Mouse (Mus musculus): ENCODE measurements around the gene Gpr146. TPM values are rescaled to one million over a fixed set of nuclear protein-coding genes. Genes with fewer than 3 reads are reported as not detected.

The Gpr146 gene
- polyA plus RNA-seq, 1 experiment from 2014 or later: 18.8 TPM

DNA sequence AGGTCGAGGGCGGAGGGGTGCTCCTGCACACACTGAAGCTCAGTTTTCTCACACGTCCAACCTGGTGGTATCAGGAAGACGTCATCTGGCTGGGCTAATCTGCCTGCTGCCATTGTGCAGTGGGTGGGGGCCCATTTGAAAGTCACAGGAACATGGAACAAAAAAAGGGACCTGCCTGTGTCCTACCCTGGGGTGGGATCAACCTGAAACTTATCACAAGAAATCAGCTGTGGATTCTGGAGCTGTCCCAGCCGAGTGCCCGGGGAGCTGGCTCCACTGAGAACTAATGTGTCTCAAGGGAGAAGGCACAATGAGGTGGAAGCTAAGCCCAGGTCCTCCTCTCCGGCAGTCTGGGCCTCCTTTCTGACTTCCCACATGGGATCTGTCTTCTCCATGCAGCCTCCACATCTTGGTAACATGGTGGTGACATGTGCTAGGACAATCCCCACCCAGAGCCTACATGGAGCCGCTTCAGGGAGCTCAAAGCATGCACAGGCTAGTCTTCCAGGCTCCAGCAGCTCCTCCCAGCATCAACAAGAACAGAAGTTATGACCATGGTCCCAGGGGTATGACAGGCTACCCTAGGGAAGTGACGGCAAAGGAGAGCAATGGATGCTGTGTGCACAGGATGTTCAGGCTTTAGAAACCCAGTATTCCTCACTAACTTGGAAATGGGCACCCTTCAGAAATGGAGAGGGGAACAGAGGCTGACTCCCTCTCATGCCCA, 56.5 kb downstream of the Gpr146 start:
- H3K36me3 ChIP-seq: no peaks in the 10 kb centered on the region
- no peak overlapping the region for H3K9ac ChIP-seq
- 61% methylated on average over 9 of the region's 9 CpGs for WGBS (ENCODE audit: insufficient replicate concordance)
- H3K4me1 ChIP-seq (replicated peaks): peaks cover 11% of the 10 kb centered on the region
- H3K4me2 ChIP-seq: no peak overlapping the region
- H3K27me3 ChIP-seq: no peaks in the 10 kb centered on the region
- no peak overlapping the region for H3K4me3 ChIP-seq (replicated peaks)
- DNase-seq (no peak), ATAC-seq (ENCODE audit: low read depth) (no peak)
- H3K9me3 ChIP-seq (replicated peaks): no peaks in the 10 kb centered on the region
- H3K27ac ChIP-seq: no peak overlapping the region

GRCm38 (mm10) chr5:139434940-139435339, 57.4 kb downstream of the Gpr146 start:
- no peaks in the 10 kb centered on the region for H3K36me3 ChIP-seq
- no peak overlapping the region for H3K9ac ChIP-seq
- H3K4me2 ChIP-seq: no peak overlapping the region
- H3K27ac ChIP-seq: no peak overlapping the region
- DNase-seq: no peak
- H3K4me3 ChIP-seq (replicated peaks): no peak overlapping the region
- no peaks in the 10 kb centered on the region for H3K9me3 ChIP-seq (replicated peaks)
- 73% methylated on average over 8 of the region's 8 CpGs for WGBS (ENCODE audit: insufficient replicate concordance)
- H3K27me3 ChIP-seq: no peaks in the 10 kb centered on the region
- peaks cover 11% of the 10 kb centered on the region; the same call in 1 of the 2 replicates for H3K4me1 ChIP-seq (replicated peaks)
- ATAC-seq (ENCODE audit: low read depth): no peak

DNA sequence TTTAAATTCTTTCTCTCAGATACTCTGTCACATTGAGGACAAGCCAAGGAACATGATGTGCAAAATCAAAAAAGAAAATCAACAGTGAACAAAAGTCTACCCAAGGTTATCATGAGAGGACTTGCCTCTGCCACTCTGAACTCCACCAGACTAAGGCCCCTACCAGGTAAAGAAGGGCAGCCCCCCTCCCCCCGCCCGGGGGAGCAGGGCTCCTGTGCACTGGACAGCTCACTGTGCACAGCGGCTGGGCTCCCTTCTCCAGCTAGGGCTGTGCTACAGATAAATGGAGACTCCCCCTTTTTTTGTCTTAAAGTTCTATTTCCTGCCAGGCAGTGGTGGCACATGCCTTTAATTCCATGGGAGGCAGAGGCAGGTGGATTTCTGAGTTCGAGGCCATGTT, 60.3 kb downstream of the Gpr146 start:
- DNase-seq (no peak), ATAC-seq (ENCODE audit: low read depth) (no peak)
- peaks cover 6% of the 10 kb centered on the region; the same call in 1 of the 2 replicates for H3K4me1 ChIP-seq (replicated peaks)
- WGBS (ENCODE audit: insufficient replicate concordance): 68% methylated on average over 4 of the region's 4 CpGs
- H3K36me3 ChIP-seq: no peaks in the 10 kb centered on the region; the same call in 1 of the 2 replicates
- no peaks in the 10 kb centered on the region for H3K9me3 ChIP-seq (replicated peaks)
- no peak overlapping the region for H3K27ac ChIP-seq
- no peaks in the 10 kb centered on the region for H3K27me3 ChIP-seq
- H3K9ac ChIP-seq: no peak overlapping the region
- no peak overlapping the region for H3K4me3 ChIP-seq (replicated peaks)
- H3K4me2 ChIP-seq: no peak overlapping the region

DNA sequence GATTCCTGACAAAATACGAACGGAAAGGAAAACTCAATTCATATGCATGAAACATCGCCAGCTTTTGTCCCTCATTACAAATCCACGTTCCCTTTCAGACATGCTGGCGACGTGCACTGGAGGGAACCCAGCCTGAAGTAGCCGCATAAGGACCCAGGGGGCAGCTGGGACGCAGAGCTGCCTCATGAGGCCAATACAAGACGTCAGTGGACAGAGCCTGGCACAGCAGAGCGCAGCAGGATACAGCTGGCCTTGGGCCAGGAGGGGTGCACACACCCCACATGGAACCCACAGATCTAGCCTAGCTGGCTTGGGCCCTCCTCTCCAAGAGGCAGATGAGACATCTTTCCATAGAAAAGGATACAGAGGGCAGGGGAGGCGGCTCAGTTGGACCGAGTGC, 60.9 kb downstream of the Gpr146 start:
- H3K27me3 ChIP-seq: no peaks in the 10 kb centered on the region
- no peak overlapping the region for H3K27ac ChIP-seq
- ATAC-seq (ENCODE audit: low read depth): no peak
- DNase-seq: no peak
- no peaks in the 10 kb centered on the region; the same call in 1 of the 2 replicates for H3K36me3 ChIP-seq
- no peak overlapping the region for H3K4me3 ChIP-seq (replicated peaks)
- WGBS (ENCODE audit: insufficient replicate concordance): 83% methylated on average over 12 of the region's 12 CpGs
- no peaks in the 10 kb centered on the region for H3K9me3 ChIP-seq (replicated peaks)
- H3K4me1 ChIP-seq (replicated peaks): peaks cover 6% of the 10 kb centered on the region; the same call in 1 of the 2 replicates
- no peak overlapping the region for H3K9ac ChIP-seq
- H3K4me2 ChIP-seq: no peak overlapping the region

GRCm38 (mm10) chr5:139440451-139440850, 63.0 kb downstream of the Gpr146 start:
- no peaks in the 10 kb centered on the region for H3K27me3 ChIP-seq
- no peaks in the 10 kb centered on the region for H3K9me3 ChIP-seq (replicated peaks)
- no peaks in the 10 kb centered on the region for H3K4me1 ChIP-seq (replicated peaks)
- H3K4me3 ChIP-seq (replicated peaks): no peak overlapping the region
- no peak overlapping the region for H3K4me2 ChIP-seq
- no peaks in the 10 kb centered on the region; the same call in 1 of the 2 replicates for H3K36me3 ChIP-seq
- WGBS (ENCODE audit: insufficient replicate concordance): 86% methylated on average over 5 of the region's 5 CpGs
- no peak overlapping the region for H3K27ac ChIP-seq
- no peak for ATAC-seq (ENCODE audit: low read depth)
- H3K9ac ChIP-seq: no peak overlapping the region
- DNase-seq: no peak

- Histone ChIP-seq H3K9me3 (replicated peaks) (no peaks in the 10 kb centered on the region), H3K27ac (no peak overlapping the region), H3K4me3 (replicated peaks) (no peak overlapping the region), H3K4me2 (no peak overlapping the region), H3K4me1 (replicated peaks) (no peaks in the 10 kb centered on the region), H3K9ac (no peak overlapping the region), H3K27me3 (no peaks in the 10 kb centered on the region), H3K36me3 (no peaks in the 10 kb centered on the region; the same call in 1 of the 2 replicates)
- DNase-seq (no peak), ATAC-seq (ENCODE audit: low read depth) (no peak)
- 84% methylated on average over 11 of the region's 11 CpGs for WGBS (ENCODE audit: insufficient replicate concordance)
Measured at GRCm38 (mm10) chr5:139440926-139441725, 63.6 kb downstream of the Gpr146 start.

DNA sequence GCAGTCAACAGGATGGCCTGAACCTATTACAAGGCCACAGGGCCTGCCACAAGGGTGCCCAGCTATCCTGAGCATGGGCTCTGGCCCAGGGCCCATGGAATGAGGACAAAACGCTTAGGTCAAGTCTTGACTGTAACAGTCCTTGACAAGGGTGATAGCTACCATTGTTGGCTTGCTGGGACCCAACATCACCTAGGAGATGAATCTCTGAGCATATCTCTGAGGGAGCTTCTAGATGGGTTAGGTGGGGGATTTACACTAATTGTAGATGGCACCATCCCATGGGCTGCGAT, 64.2 kb downstream of the Gpr146 start:
- H3K9ac ChIP-seq: no peak overlapping the region
- no peaks in the 10 kb centered on the region for H3K27me3 ChIP-seq
- ATAC-seq (ENCODE audit: low read depth) (no peak), DNase-seq (no peak)
- no peaks in the 10 kb centered on the region for H3K9me3 ChIP-seq (replicated peaks)
- no peak overlapping the region for H3K4me2 ChIP-seq
- H3K4me3 ChIP-seq (replicated peaks): no peak overlapping the region
- H3K27ac ChIP-seq: no peak overlapping the region
- no peaks in the 10 kb centered on the region; the same call in 1 of the 2 replicates for H3K36me3 ChIP-seq
- H3K4me1 ChIP-seq (replicated peaks): no peaks in the 10 kb centered on the region
- WGBS (ENCODE audit: insufficient replicate concordance): 75% methylated on average over 2 of the region's 2 CpGs

DNA sequence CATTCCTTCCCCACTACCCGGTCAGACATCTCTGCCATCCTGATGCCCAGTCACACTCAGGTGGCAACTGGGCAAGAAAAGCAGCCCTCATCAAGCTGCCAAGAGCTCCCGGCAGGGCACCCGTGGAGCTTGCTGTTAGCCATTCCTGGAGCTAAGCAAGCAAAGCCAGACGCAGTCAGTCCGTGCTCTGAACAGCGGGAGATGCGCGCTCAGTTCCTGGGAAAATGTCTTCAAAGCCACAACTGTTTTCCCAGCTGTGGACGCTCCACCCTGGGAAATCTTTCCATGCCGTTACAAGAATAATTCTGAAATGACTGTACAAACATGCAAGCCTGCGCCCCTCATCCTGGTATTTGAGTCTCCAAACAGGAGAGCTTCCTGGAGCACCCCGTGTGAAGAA, 64.9 kb downstream of the Gpr146 start:
- Histone ChIP-seq H3K4me1 (replicated peaks) (no peaks in the 10 kb centered on the region), H3K9me3 (replicated peaks) (no peaks in the 10 kb centered on the region), H3K27me3 (no peaks in the 10 kb centered on the region), H3K4me3 (replicated peaks) (no peak overlapping the region), H3K9ac (no peak overlapping the region), H3K4me2 (no peak overlapping the region), H3K36me3 (no peaks in the 10 kb centered on the region; the same call in 1 of the 2 replicates), H3K27ac (no peak overlapping the region)
- 89% methylated on average over 12 of the region's 12 CpGs for WGBS (ENCODE audit: insufficient replicate concordance)
- DNase-seq: no peak
- ATAC-seq (ENCODE audit: low read depth): no peak

DNA sequence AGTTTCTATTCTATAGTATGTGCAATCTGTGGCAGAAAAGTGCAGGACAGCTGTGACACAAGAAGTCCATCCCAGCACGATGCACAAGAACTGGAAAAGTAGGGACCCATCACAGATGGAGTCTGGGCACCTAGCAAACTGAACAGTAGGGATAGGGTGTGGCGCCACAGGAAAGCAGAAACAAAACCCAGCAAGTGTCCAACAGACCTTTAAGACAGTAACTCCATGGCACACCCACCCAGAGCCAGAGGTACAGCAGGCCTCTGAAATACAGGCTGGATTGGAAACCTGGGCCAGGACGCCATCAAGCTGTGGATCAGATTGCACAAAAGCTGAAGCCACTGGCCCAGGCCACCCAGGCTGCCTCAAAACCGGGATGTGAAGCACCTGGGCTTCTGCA, 65.5 kb downstream of the Gpr146 start:
- H3K27ac ChIP-seq: no peak overlapping the region
- H3K4me2 ChIP-seq: no peak overlapping the region
- H3K9ac ChIP-seq: no peak overlapping the region
- no peaks in the 10 kb centered on the region for H3K9me3 ChIP-seq (replicated peaks)
- 76% methylated on average over 4 of the region's 4 CpGs for WGBS (ENCODE audit: insufficient replicate concordance)
- H3K27me3 ChIP-seq: no peaks in the 10 kb centered on the region
- H3K36me3 ChIP-seq: no peaks in the 10 kb centered on the region; the same call in 1 of the 2 replicates
- no peaks in the 10 kb centered on the region for H3K4me1 ChIP-seq (replicated peaks)
- DNase-seq (no peak), ATAC-seq (ENCODE audit: low read depth) (no peak)
- no peak overlapping the region for H3K4me3 ChIP-seq (replicated peaks)

DNA sequence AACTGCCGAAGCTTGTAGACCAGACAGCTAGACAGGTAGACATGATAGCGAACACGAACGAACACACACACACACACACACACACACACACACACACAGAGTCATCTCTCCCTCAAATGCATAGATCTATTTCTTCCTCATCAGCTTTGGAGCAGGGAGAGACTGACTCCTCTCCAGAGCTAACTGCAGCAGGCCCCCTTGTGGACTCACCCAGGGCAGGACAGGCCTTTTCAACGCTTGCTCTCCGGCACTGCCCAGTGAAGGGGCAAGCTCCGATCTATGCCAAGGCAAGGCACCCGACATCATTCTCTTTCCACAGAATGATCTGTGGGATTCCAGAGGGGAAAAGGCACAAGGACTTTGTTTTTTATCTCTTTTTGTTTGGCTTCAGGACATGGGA, 67.8 kb downstream of the Gpr146 start:
- WGBS (ENCODE audit: insufficient replicate concordance): 75% methylated on average over 8 of the region's 8 CpGs

More for the DNA sequence above, 67.8 kb downstream of the Gpr146 start:
- H3K36me3 ChIP-seq: no peaks in the 10 kb centered on the region; the same call in 1 of the 2 replicates
- no peaks in the 10 kb centered on the region for H3K9me3 ChIP-seq (replicated peaks)
- peaks cover 12% of the 10 kb centered on the region for H3K4me1 ChIP-seq (replicated peaks)
- H3K9ac ChIP-seq: no peak overlapping the region
- no peak for DNase-seq
- no peak overlapping the region for H3K27ac ChIP-seq
- H3K27me3 ChIP-seq: no peaks in the 10 kb centered on the region
- H3K4me3 ChIP-seq (replicated peaks): no peak overlapping the region
- no peak overlapping the region for H3K4me2 ChIP-seq
- ATAC-seq (ENCODE audit: low read depth): no peak
